Mouse (Mus musculus): ENCODE measurements around the gene Rnft1. TPM values are rescaled to one million over a fixed set of nuclear protein-coding genes. Genes with fewer than 3 reads are reported as not detected.

Rnft1 gene
- polyA plus RNA-seq (2015; fragmentation: Nextera tagmentation; extraction: Ambion mirVana), result 40.0 and 44.6 TPM in 2 replicates

GRCm38 (mm10) chr11:86484101-86484868 lies at the start of gene Rnft1:
TSS of gene Rnft1 (plus strand) at chr11:86484657.
- DNase-seq (ENCODE audit: low spot score), result peak; percentile 100
- Histone ChIP-seq H3K9ac (replicated peaks; ENCODE audit: low read depth) (peak within 1 kb of the TSS; percentile 78), H3K4me3 (ENCODE audit: low read depth, low read length) (peak within 1 kb of the TSS; percentile 70), H3K9me3 (ENCODE audit: low read length) (no peaks in the 10 kb centered on the region), H3K4me1 (ENCODE audit: insufficient read depth, low read depth, low read length) (peaks cover 8% of the 10 kb centered on the region), H3K36me3 (ENCODE audit: insufficient read depth, low read length) (no peaks in the 10 kb centered on the region), H3K4me2 (replicated peaks; ENCODE audit: low read depth, low read length) (peak within 1 kb of the TSS; percentile 70), H3K27me3 (replicated peaks; ENCODE audit: insufficient read depth, low read length) (no peaks in the 10 kb centered on the region), H3K27ac (ENCODE audit: low read length) (peak within 1 kb of the TSS; percentile 93)
- WGBS, result 1% methylated on average over 59 of the region's 68 CpGs
- ATAC-seq, result peak; percentile 98
- TF ChIP-seq CTCF (IDR thresholded peaks at IDR 0.05), result peak; percentile 27
- no peak for TF ChIP-seq EP300 (IDR thresholded peaks at IDR 0.05)

- ATAC-seq (peak; percentile 62; the same call in 1 of the 2 replicates), DNase-seq (ENCODE audit: low spot score) (peak; percentile 75)
- H3K4me3 ChIP-seq (ENCODE audit: low read depth, low read length), result no peak overlapping the region
- no peaks in the 10 kb centered on the region for H3K36me3 ChIP-seq (ENCODE audit: insufficient read depth, low read length)
- H3K9me3 ChIP-seq (ENCODE audit: low read length), result no peaks in the 10 kb centered on the region
- no peak overlapping the region for H3K27ac ChIP-seq (ENCODE audit: low read length)
- TF ChIP-seq EP300 (IDR thresholded peaks at IDR 0.05), result no peak
- TF ChIP-seq CTCF (IDR thresholded peaks at IDR 0.05), result peak; percentile 69
- H3K4me1 ChIP-seq (ENCODE audit: insufficient read depth, low read depth, low read length), result no peaks in the 10 kb centered on the region
- H3K4me2 ChIP-seq (replicated peaks; ENCODE audit: low read depth, low read length), result no peak overlapping the region
- 15% methylated on average over 4 of the region's 5 CpGs for WGBS
- H3K27me3 ChIP-seq (replicated peaks; ENCODE audit: insufficient read depth, low read length), result no peaks in the 10 kb centered on the region
- H3K9ac ChIP-seq (replicated peaks; ENCODE audit: low read depth), result no peak overlapping the region
Measured at GRCm38 (mm10) chr11:86436843-86437242, 47.6 kb upstream of the Rnft1 start.

GRCm38 (mm10) chr11:86438261-86438660 lies 46.2 kb upstream of the Rnft1 start:
- no peaks in the 10 kb centered on the region for H3K9me3 ChIP-seq (ENCODE audit: low read length)
- H3K9ac ChIP-seq (replicated peaks; ENCODE audit: low read depth), result no peak overlapping the region
- DNase-seq (ENCODE audit: low spot score) (no peak), ATAC-seq (no peak)
- H3K4me1 ChIP-seq (ENCODE audit: insufficient read depth, low read depth, low read length), result no peaks in the 10 kb centered on the region
- WGBS, result 46% methylated on average over 4 of the region's 4 CpGs
- H3K36me3 ChIP-seq (ENCODE audit: insufficient read depth, low read length), result no peaks in the 10 kb centered on the region
- H3K4me2 ChIP-seq (replicated peaks; ENCODE audit: low read depth, low read length), result no peak overlapping the region
- no peak for TF ChIP-seq CTCF (IDR thresholded peaks at IDR 0.05)
- no peak for TF ChIP-seq EP300 (IDR thresholded peaks at IDR 0.05)
- H3K4me3 ChIP-seq (ENCODE audit: low read depth, low read length), result no peak overlapping the region
- no peaks in the 10 kb centered on the region for H3K27me3 ChIP-seq (replicated peaks; ENCODE audit: insufficient read depth, low read length)
- no peak overlapping the region for H3K27ac ChIP-seq (ENCODE audit: low read length)

- H3K9ac ChIP-seq (replicated peaks; ENCODE audit: low read depth), result no peak overlapping the region
- TF ChIP-seq EP300 (IDR thresholded peaks at IDR 0.05), result no peak
- no peak for TF ChIP-seq CTCF (IDR thresholded peaks at IDR 0.05)
- no peaks in the 10 kb centered on the region for H3K4me1 ChIP-seq (ENCODE audit: insufficient read depth, low read depth, low read length)
- ATAC-seq (no peak), DNase-seq (ENCODE audit: low spot score) (no peak)
- H3K27ac ChIP-seq (ENCODE audit: low read length), result no peak overlapping the region
- WGBS, result 49% methylated on average over 5 of the region's 5 CpGs
- H3K4me2 ChIP-seq (replicated peaks; ENCODE audit: low read depth, low read length), result no peak overlapping the region
- no peaks in the 10 kb centered on the region for H3K27me3 ChIP-seq (replicated peaks; ENCODE audit: insufficient read depth, low read length)
- no peak overlapping the region for H3K4me3 ChIP-seq (ENCODE audit: low read depth, low read length)
- no peaks in the 10 kb centered on the region for H3K36me3 ChIP-seq (ENCODE audit: insufficient read depth, low read length)
- no peaks in the 10 kb centered on the region for H3K9me3 ChIP-seq (ENCODE audit: low read length)
Measured at GRCm38 (mm10) chr11:86440791-86441190, 43.7 kb upstream of the Rnft1 start.

GRCm38 (mm10) chr11:86453991-86454390 lies 30.5 kb upstream of the Rnft1 start:
- Histone ChIP-seq H3K9me3 (ENCODE audit: low read length) (no peaks in the 10 kb centered on the region), H3K27me3 (replicated peaks; ENCODE audit: insufficient read depth, low read length) (no peaks in the 10 kb centered on the region), H3K4me2 (replicated peaks; ENCODE audit: low read depth, low read length) (no peak overlapping the region), H3K4me1 (ENCODE audit: insufficient read depth, low read depth, low read length) (no peaks in the 10 kb centered on the region), H3K9ac (replicated peaks; ENCODE audit: low read depth) (no peak overlapping the region), H3K27ac (ENCODE audit: low read length) (no peak overlapping the region), H3K36me3 (ENCODE audit: insufficient read depth, low read length) (no peaks in the 10 kb centered on the region), H3K4me3 (ENCODE audit: low read depth, low read length) (no peak overlapping the region)
- 87% methylated on average over 5 of the region's 5 CpGs for WGBS
- ATAC-seq (no peak), DNase-seq (ENCODE audit: low spot score) (no peak)
- TF ChIP-seq EP300 (IDR thresholded peaks at IDR 0.05) (no peak), CTCF (IDR thresholded peaks at IDR 0.05) (no peak)

- no peak for TF ChIP-seq EP300 (IDR thresholded peaks at IDR 0.05)
- no peak for TF ChIP-seq CTCF (IDR thresholded peaks at IDR 0.05)
- Histone ChIP-seq H3K27ac (ENCODE audit: low read length) (no peak overlapping the region), H3K27me3 (replicated peaks; ENCODE audit: insufficient read depth, low read length) (no peaks in the 10 kb centered on the region), H3K4me1 (ENCODE audit: insufficient read depth, low read depth, low read length) (no peaks in the 10 kb centered on the region), H3K36me3 (ENCODE audit: insufficient read depth, low read length) (no peaks in the 10 kb centered on the region), H3K4me3 (ENCODE audit: low read depth, low read length) (no peak overlapping the region), H3K4me2 (replicated peaks; ENCODE audit: low read depth, low read length) (no peak overlapping the region), H3K9ac (replicated peaks; ENCODE audit: low read depth) (no peak overlapping the region), H3K9me3 (ENCODE audit: low read length) (no peaks in the 10 kb centered on the region)
- no peak for ATAC-seq
- 76% methylated on average over 6 of the region's 6 CpGs for WGBS
- DNase-seq (ENCODE audit: low spot score), result no peak
Measured at GRCm38 (mm10) chr11:86457545-86457944, 26.9 kb upstream of the Rnft1 start.
